Mouse (Mus musculus) urinary bladder, adult 2 months (tissue): ENCODE results near the gene Ppp1r8. TPM values are rescaled to one million over a fixed set of nuclear protein-coding genes. Genes with fewer than 3 reads are reported as not detected.
"Not testable (repeated sequence)": the region's sequence is repeated elsewhere in the genome, so short reads cannot be mapped to it uniquely, and the experiment has no call there.

Source experiments
- DNase-seq: peaks from one replicate; pipeline ENCODE4 v3.0.0; 2022; ENCODE audit warnings: low spot score
- polyA plus RNA-seq: library from polyadenylated mRNA; depleted of rRNA; stranded (reverse); fragments of >200 nt; gene quantifications from 2 replicates; pipeline ENCODE4 v1.2.3, GENCODE M21; 2012

Gene Ppp1r8
- polyA plus RNA-seq, 1 experiment = 46.7 TPM

GRCm38 (mm10) chr4:132806620-132807191 is 36.3 kb downstream of the Ppp1r8 start:
- no peak for DNase-seq

GRCm38 (mm10) chr4:132805599-132806197 is 37.3 kb downstream of the Ppp1r8 start:
- DNase-seq = no peak

- DNase-seq = no peak
Observed at GRCm38 (mm10) chr4:132805146-132805545, 37.8 kb downstream of the Ppp1r8 start.

GRCm38 (mm10) chr4:132804331-132804730 is 38.6 kb downstream of the Ppp1r8 start:
- no peak for DNase-seq

- DNase-seq = no peak
Observed at GRCm38 (mm10) chr4:132803876-132804275, 39.1 kb downstream of the Ppp1r8 start.

- DNase-seq = no peak
Observed at GRCm38 (mm10) chr4:132803212-132803611, 39.8 kb downstream of the Ppp1r8 start.

- no peak for DNase-seq
Observed at GRCm38 (mm10) chr4:132802171-132802637, 40.8 kb downstream of the Ppp1r8 start.

GRCm38 (mm10) chr4:132801176-132802077 is 41.5 kb downstream of the Ppp1r8 start:
- DNase-seq = no peak

GRCm38 (mm10) chr4:132799845-132800244 is 43.1 kb downstream of the Ppp1r8 start:
- no peak for DNase-seq

GRCm38 (mm10) chr4:132798666-132799065 is 44.3 kb downstream of the Ppp1r8 start:
- not testable (repeated sequence) for DNase-seq

- no peak for DNase-seq
Observed at GRCm38 (mm10) chr4:132798028-132798427, 44.9 kb downstream of the Ppp1r8 start.

- no peak for DNase-seq
Observed at GRCm38 (mm10) chr4:132797461-132797860, 45.5 kb downstream of the Ppp1r8 start.

- peak; percentile 41 for DNase-seq
Observed at GRCm38 (mm10) chr4:132796196-132796886, 46.6 kb downstream of the Ppp1r8 start, which contains the start of gene Themis2. Themis2 (minus strand) TSS chr4:132796387.

GRCm38 (mm10) chr4:132795171-132795570 is 47.8 kb downstream of the Ppp1r8 start:
- DNase-seq = no peak

GRCm38 (mm10) chr4:132794760-132795159 is 48.2 kb downstream of the Ppp1r8 start:
- DNase-seq = no peak

- no peak for DNase-seq
Observed at GRCm38 (mm10) chr4:132794028-132794427, 48.9 kb downstream of the Ppp1r8 start.

GRCm38 (mm10) chr4:132793322-132794004 is 49.5 kb downstream of the Ppp1r8 start:
- not testable (repeated sequence) for DNase-seq

GRCm38 (mm10) chr4:132789731-132790130 is 53.2 kb downstream of the Ppp1r8 start:
- no peak for DNase-seq

GRCm38 (mm10) chr4:132785228-132785627 is 57.7 kb downstream of the Ppp1r8 start:
- DNase-seq = no peak

- DNase-seq = no peak
Observed at GRCm38 (mm10) chr4:132783732-132784131, 59.2 kb downstream of the Ppp1r8 start.

- no peak for DNase-seq
Observed at GRCm38 (mm10) chr4:132780288-132780687, 62.7 kb downstream of the Ppp1r8 start.
